In genomic region chr9:54734639-54735252, GRCm38 (mm10) we compare ENCODE assay signal across 9 mouse cellular contexts. TPM values are rescaled to one million over a fixed set of nuclear protein-coding genes. Genes with fewer than 3 reads are reported as not detected.
DNase-seq lines count a peak whose midpoint lies in the region; ATAC-seq lines count a peak whose summit lies in the region.
"Had no signal": no experiment of that assay in that cellular context is flagged by ENCODE, and none has a peak within 500 bp of the region (broad histone marks: within the 10 kb centered on the region; RNA-seq: fewer than 3 reads in every experiment).

No protein-coding gene starts in this region.

- H3K27me3 ChIP-seq in kidney, embryonic 15.5 days: no peaks in the 10 kb centered on the region
- H3K27me3 ChIP-seq in hindbrain, embryonic 14.5 days (ENCODE audit: control insufficient read depth, insufficient read depth, low read length): no peaks in the 10 kb centered on the region
- no peaks in the 10 kb centered on the region for H3K27me3 ChIP-seq in midbrain, embryonic 15.5 days (replicated peaks)

- H3K4me3 ChIP-seq in kidney, embryonic 15.5 days (replicated peaks): peak overlapping the region; percentile 88
- peak overlapping the region; percentile 26 for H3K4me3 ChIP-seq in brown adipose tissue, adult 24 weeks (ENCODE audit: insufficient read depth, low read depth, low read length)
- peak overlapping the region; percentile 61 for H3K4me3 ChIP-seq in hindbrain, embryonic 14.5 days (replicated peaks; ENCODE audit: low read length)
- H3K4me3 ChIP-seq in midbrain, embryonic 15.5 days: peak overlapping the region; percentile 87

- H3K4me1 ChIP-seq in kidney, embryonic 15.5 days: peaks cover 21% of the 10 kb centered on the region
- 0 out of 2 replicates have a peak, but pooled peaks cover 2% of the 10 kb centered on the region for H3K4me1 ChIP-seq in brown adipose tissue, adult 24 weeks (ENCODE audit: control insufficient read depth, insufficient read depth, insufficient read length, low read length)
- H3K4me1 ChIP-seq in hindbrain, embryonic 14.5 days (replicated peaks; ENCODE audit: control insufficient read depth, insufficient read depth, low read length): peaks cover 13% of the 10 kb centered on the region; the same call in 1 of the 2 replicates
- H3K4me1 ChIP-seq in midbrain, embryonic 15.5 days: peaks cover 16% of the 10 kb centered on the region

- H3K36me3 ChIP-seq in kidney, embryonic 15.5 days: peaks cover 9% of the 10 kb centered on the region; the same call in 1 of the 2 replicates
- peaks cover 8% of the 10 kb centered on the region for H3K36me3 ChIP-seq in hindbrain, embryonic 14.5 days (replicated peaks; ENCODE audit: control insufficient read depth, insufficient read depth)
- 0 out of 2 replicates have a peak, but pooled peaks cover 2% of the 10 kb centered on the region for H3K36me3 ChIP-seq in midbrain, embryonic 15.5 days (replicated peaks)

- no peak overlapping the region for H3K9ac ChIP-seq in kidney, embryonic 15.5 days
- H3K9ac ChIP-seq in hindbrain, embryonic 14.5 days: peak overlapping the region; percentile 82; the same call in 1 of the 2 replicates
- H3K9ac ChIP-seq in midbrain, embryonic 15.5 days: peak overlapping the region; percentile 71

- peak overlapping the region; percentile 61; the same call in 1 of the 2 replicates for H3K27ac ChIP-seq in kidney, embryonic 15.5 days
- H3K27ac ChIP-seq in brown adipose tissue, adult 24 weeks (replicated peaks; ENCODE audit: low read depth, low read length): no peak overlapping the region
- H3K27ac ChIP-seq in hindbrain, embryonic 14.5 days: no peak overlapping the region; the same call in 1 of the 2 replicates
- peak overlapping the region; percentile 68 for H3K27ac ChIP-seq in midbrain, embryonic 15.5 days

- H3K4me2 ChIP-seq in kidney, embryonic 15.5 days: peak overlapping the region; percentile 77
- H3K4me2 ChIP-seq in hindbrain, embryonic 14.5 days (replicated peaks): peak overlapping the region; percentile 73
- H3K4me2 ChIP-seq in midbrain, embryonic 15.5 days: peak overlapping the region; percentile 82

- no peak for ATAC-seq in kidney, embryonic 15.5 days (replicated peaks; ENCODE audit: low FRiP score)
- no peak for ATAC-seq in hindbrain, embryonic 14.5 days (ENCODE audit: low FRiP score)
- 0 out of 2 replicates have a peak, but pooled peaks have one; percentile 17 for ATAC-seq in midbrain, embryonic 15.5 days (replicated peaks)

- 16% methylated on average over 11 of the region's 11 CpGs for WGBS in kidney, embryonic 15.5 days
- WGBS in hindbrain, embryonic 14.5 days: 20% methylated on average over 11 of the region's 11 CpGs
- 22% methylated on average over 11 of the region's 11 CpGs for WGBS in midbrain, embryonic 15.5 days

- no peak for DNase-seq in kidney, postnatal 14 days
- no peak for DNase-seq in hindbrain, embryonic 14.5 days (ENCODE audit: low spot score)
- DNase-seq in frontal cortex, postnatal 14 days (ENCODE audit: low spot score in 2 of 2): no peak
- DNase-seq in spleen, postnatal 10 days (ENCODE audit: low spot score in 2 of 2): no peak
- no peak for DNase-seq in left cerebral cortex, adult 9 months (ENCODE audit: low spot score in 2 of 2)

- H3K9me3 ChIP-seq in kidney, embryonic 15.5 days (replicated peaks): no peaks in the 10 kb centered on the region
- no peaks in the 10 kb centered on the region for H3K9me3 ChIP-seq in hindbrain, embryonic 14.5 days (ENCODE audit: control insufficient read depth, low read length)
- H3K9me3 ChIP-seq in midbrain, embryonic 15.5 days: no peaks in the 10 kb centered on the region

RNA-seq across cellular contexts. Expression of gene Wdr61, which starts 0.4 kb away (rescaled TPM):
- 151 and 160 TPM in 2 replicates for polyA plus RNA-seq in kidney, embryonic 15.5 days (2015; fragmentation: Nextera tagmentation; extraction: Ambion mirVana)
- polyA plus RNA-seq in brown adipose tissue, adult 24 weeks (2012; ENCODE audit: insufficient read depth, insufficient read length, missing spikeins): 56.9 and 70.4 TPM in 2 replicates
- polyA plus RNA-seq in hindbrain, embryonic 14.5 days (2014; fragmentation: Nextera tagmentation; extraction: Ambion mirVana): 94.9 and 97.7 TPM in 2 replicates
- 89.8 and 95.0 TPM in 2 replicates for polyA plus RNA-seq in midbrain, embryonic 15.5 days (2015; fragmentation: Nextera tagmentation; extraction: Ambion mirVana)

RNA-seq across cellular contexts. Expression of gene Crabp1, which starts 29.8 kb away (rescaled TPM):
- 78.1 and 79.9 TPM in 2 replicates for polyA plus RNA-seq in kidney, embryonic 15.5 days (2015; fragmentation: Nextera tagmentation; extraction: Ambion mirVana)
- polyA plus RNA-seq in brown adipose tissue, adult 24 weeks (2012; ENCODE audit: insufficient read depth, insufficient read length, missing spikeins): not detected in 2 replicates
- polyA plus RNA-seq in hindbrain, embryonic 14.5 days (2014; fragmentation: Nextera tagmentation; extraction: Ambion mirVana): 300 and 364 TPM in 2 replicates
- polyA plus RNA-seq in midbrain, embryonic 15.5 days (2015; fragmentation: Nextera tagmentation; extraction: Ambion mirVana): 22.4 and 25.1 TPM in 2 replicates
- polyA plus RNA-seq: activated CD4-positive, CD25-positive, alpha-beta regulatory T cell, adult 4 months had no signal

RNA-seq across cellular contexts. Expression of gene Dnaja4, which starts 36.1 kb away (rescaled TPM):
- polyA plus RNA-seq in kidney, embryonic 15.5 days (2015; fragmentation: Nextera tagmentation; extraction: Ambion mirVana): 3.6 and 4.4 TPM in 2 replicates
- polyA plus RNA-seq in brown adipose tissue, adult 24 weeks (2012; ENCODE audit: insufficient read depth, insufficient read length, missing spikeins): 11.9 and 22.4 TPM in 2 replicates
- polyA plus RNA-seq in hindbrain, embryonic 14.5 days (2014; fragmentation: Nextera tagmentation; extraction: Ambion mirVana): 10.2 and 10.9 TPM in 2 replicates
- 7.1 and 7.2 TPM in 2 replicates for polyA plus RNA-seq in midbrain, embryonic 15.5 days (2015; fragmentation: Nextera tagmentation; extraction: Ambion mirVana)

Comparison
In these comparisons a context has a peak if more than half of its experiments do, and no peak if none do; other contexts are left out.
1. H3K27ac ChIP-seq: peak in kidney, embryonic 15.5 days (single experiment) and midbrain, embryonic 15.5 days (single experiment); none in brown adipose tissue, adult 24 weeks (single experiment) and hindbrain, embryonic 14.5 days (single experiment).
2. H3K4me3 ChIP-seq: peak in every context shown above with its lines; median percentile 88 in kidney, embryonic 15.5 days; 87 in midbrain, embryonic 15.5 days; 61 in hindbrain, embryonic 14.5 days; 26 in brown adipose tissue, adult 24 weeks.
3. RNA of gene Crabp1, which starts 29.8 kb away (polyA plus RNA-seq): 300 to 364 TPM in hindbrain, embryonic 14.5 days, 78.1 to 79.9 TPM in kidney, embryonic 15.5 days and 22.4 to 25.1 TPM in midbrain, embryonic 15.5 days; not detected in brown adipose tissue, adult 24 weeks; every median in the first group is over 10 times any median in the second.
4. Peak in every context shown above with its lines, with median percentiles within 50 percentile points of each other: H3K4me2 ChIP-seq.